Mouse (Mus musculus) Muller cell, postnatal 12 days (primary cell): ENCODE measurements around the gene Hpse2.

Source experiments
- DNase-seq: peaks from one replicate; pipeline ENCODE4 v3.0.0-alpha.2; 2015; ENCODE audit errors: inconsistent ontology term

The Hpse2 gene

DNA sequence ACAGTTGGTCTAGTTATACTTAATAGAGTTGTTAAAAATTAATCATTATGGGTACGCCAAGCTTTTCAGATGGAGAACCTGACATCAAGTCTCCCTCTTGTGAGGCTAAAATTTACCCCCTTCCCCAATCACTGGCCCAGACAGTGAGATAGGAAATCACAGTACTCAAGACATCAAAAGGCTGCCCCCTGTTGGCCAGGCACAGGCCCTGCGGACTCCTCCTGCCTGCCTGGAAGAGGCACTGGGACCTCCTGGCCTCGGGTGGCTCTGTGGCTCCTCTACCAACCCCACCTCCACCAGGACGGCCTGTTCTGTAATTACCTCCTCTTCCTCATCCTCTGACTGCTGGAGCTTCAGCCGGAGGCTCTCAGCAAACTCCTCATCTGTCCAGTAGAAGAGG is 610.4 kb downstream of the Hpse2 start:
- no peak for DNase-seq

DNA sequence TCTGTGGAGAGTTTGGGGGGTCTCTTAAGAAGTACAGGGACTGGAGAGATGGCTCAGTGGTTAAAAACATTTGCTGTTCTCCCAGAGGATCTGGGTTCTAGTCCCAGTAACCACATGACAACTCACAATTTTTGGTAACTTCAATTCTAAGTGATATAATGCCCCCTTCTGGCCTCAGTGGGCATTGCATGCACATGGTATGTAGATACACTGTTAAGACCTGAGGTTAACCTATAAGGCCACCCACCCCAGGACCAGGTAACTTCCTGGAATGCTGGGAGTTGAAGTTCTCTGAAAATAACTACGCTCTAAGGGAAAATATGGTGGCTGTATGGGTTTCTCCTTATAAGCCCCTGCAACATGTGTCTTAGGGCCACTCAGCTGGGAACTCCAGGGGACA is 611.3 kb downstream of the Hpse2 start:
- no peak for DNase-seq

DNA sequence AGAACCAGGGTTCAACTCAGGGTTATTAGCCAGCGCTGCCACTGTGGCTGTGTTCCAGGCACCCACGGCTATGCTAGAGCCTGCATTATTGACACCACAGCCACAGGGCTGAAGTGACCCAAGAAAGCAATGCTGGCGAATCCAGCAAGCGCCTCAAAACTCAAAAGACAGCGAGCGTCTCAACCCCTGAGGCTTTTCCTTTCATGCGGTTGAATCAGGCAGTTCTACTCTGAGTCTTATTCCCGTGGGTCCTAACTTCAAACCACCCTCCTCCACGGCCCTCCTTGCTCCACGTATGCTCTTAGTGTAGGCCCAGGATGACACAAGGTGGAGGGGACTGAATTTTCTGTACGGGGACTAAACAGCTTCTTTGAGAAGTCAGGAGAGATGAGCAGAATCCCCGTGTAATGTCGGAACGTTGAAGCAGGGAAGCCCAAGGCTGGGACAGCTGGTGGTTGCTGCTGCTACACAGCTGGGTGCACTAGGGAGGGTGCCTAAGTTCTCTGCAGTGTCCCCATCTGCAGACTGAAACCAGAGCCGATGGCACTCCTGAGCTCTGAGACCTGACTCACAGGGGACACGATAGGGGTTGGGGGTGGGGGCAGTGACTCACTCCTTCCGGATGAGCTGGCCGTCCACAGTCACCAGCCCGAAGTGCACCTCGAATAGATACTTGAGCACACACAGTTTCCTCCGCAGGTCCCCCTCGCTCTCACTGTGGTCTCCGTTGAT is 617.8 kb downstream of the Hpse2 start:
- DNase-seq: peak; percentile 43

DNA sequence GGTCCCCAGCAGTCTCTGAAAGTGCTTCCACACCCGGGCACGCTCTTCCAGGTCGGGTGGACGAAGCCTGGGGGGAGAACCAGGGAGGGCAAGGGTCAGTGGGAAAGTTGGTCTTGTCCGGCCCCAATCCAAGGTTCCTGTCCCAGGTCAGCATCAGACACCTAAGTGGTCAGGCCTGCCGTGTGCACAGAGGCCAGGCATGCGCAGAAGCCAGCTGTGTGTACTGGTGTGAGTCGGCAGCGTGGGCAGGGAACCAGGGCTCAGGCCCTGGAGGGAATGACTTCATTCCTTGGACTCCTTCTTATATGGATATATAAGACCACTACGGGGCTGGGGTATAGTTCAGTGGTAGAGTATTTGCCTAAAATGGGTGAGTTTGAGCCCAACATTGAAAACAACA is 618.5 kb downstream of the Hpse2 start:
- DNase-seq: no peak

DNA sequence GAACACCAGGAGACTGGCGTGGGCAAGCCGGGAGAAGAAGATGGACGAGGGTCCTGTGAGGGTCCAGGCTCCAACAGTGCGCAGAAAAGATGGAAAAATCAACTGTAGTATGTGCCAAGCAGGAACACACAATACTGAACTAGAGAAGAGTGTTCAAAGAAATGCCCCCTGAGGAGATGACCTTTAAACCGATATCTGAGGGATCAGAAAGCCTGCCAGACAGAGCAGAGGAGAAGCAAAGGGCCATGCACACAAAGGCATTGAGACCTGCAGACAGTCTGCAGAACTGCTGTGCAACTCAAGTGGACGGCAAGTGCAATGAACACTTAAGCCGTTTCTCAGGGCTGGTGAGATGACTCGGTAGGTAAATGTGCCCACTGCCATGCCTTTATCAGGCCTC is 620.8 kb downstream of the Hpse2 start:
- DNase-seq: no peak

DNA sequence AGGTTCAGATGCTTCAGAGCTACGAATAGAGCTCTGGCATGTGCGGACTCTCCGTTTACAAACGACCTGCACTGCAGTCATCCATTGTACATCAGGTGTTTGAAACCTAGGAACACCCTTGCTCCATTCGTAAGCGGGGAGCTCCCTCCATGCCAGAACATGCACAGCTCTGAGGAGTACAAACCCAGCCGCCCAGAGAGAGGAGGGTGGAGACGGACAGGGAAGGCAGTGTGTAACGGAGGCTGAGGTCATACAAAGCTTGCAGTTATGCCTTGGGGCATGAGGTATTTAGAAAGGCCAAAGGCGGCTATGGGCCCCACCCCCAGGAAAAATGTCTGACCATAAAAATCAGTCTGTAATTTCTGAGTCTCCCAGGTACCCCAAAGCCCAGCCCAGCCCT is 623.8 kb downstream of the Hpse2 start:
- DNase-seq: no peak

DNA sequence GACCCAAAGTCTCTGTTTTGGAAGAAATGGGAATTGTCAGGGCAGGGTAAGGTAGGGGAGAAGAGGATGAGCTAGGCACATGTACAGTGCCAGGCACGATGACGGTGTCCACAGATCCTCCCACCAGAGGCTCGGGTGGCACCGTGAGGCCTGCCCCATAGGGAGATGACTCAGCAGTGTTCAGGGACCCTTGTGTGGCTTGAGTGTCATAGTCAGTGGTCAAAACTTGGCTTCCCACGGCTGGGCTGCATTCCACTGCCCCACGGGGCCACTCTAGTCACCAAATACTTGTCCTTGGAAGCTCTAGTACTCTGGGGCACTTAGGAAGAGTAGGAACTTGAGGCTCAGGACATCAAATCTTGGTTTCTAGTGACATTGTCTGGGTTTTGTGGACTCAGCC is 631.5 kb downstream of the Hpse2 start:
- DNase-seq: peak; percentile 56

DNA sequence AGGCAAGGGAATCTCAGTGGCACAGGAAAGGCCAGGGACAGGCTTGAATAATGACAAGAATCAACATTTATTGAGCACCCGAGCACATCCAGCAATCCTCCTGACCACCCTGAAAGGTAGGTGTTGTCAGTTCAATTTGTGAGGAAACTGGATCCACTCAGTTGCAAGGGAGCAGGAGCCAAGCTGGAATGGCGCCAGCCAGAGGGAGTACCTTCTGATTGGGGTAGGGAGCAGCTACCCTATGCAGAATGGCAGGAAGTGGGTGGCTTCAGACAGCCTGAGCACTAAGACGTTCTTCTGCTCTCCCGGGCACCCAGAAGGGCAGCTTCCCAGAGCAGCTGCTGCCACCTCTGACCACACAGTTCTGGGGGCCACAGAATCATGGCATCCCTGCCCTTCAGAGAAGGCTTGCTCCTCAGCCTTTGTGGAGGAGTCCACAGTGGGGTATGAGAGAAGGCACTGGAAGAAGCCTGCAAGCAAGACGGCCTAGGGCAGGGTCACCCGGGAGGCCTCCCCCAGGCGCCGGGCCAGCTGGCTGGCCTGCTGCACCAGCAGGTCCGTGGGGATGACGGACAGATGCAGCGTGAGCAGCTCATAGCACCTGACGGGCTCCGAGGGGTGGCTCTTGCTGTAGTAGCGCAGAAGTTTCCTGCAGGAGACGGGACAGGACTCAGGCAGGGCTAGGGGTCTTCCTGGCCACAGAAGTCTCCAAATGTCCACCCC is 632.8 kb downstream of the Hpse2 start:
- no peak for DNase-seq

DNA sequence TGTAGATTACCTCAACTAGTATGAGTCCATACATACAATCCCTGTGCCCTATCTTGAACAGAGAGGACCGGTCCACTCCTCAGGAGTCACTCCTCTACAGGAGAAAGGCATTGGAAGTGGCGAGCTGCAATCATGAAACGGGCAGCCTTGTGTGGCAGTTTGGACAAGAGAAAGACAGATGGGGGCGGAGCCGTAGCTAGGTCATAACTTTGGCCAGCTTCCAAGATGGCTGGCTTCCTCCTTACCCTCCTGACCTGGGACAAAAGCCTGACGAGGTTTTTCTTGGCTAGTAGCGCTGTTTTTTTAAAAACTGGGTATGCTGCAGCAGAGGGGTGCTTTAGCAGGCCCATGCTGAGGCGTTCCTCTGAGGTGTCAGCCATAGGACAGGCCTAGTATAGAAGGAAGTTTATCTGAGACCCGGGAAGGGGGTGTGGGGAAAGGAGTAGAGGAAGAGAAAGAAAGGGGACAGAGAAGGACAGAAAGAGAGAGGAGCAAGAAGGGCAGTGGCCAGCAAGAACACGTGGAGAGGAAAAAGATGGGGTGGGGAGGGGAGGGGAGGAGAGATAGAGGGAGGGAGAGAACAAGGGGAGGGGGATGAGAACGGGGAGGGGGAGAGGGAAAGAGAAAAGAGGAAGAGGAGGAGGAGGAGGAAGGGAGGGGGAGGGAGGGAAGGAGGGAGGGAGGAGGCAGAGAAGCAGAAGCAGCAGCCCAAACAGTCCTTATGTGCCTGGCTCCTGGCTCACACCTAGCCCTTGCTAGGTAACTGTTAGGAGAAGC is 634.8 kb downstream of the Hpse2 start:
- DNase-seq: peak; percentile 87

DNA sequence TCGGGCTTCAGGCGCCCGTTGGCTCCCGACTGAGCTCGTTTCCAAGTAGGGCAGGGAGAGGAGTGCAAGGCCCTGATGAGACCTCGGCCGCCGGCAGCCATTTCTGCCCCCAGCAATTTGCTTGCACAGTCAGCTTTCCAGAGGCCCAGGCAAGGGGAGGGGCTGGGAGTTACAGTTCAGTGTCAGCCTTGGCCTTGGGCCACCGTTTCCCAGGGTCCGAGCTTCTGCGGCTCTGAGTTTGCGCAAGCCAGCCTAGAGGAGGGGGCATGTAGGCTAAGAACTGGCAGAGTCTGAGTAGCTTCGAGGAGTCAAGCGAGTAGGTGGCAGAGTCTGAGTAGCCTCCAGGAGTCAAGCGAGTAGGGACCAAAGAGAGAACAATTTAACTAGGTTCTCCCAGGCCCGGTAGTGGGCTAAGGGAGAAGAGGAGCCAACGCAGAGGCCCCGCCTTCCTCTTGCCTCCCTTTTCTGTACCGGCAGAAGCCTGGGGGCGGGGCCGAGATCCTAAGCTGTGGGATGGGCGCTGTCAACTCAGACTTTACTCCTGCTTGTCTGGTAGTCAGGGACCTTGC is 635.7 kb downstream of the Hpse2 start, which contains the start of gene Pyroxd2:
TSS of gene Pyroxd2 (minus strand) at position 413 of the 569 bp plus-strand sequence.
- peak; percentile 86 for DNase-seq

DNA sequence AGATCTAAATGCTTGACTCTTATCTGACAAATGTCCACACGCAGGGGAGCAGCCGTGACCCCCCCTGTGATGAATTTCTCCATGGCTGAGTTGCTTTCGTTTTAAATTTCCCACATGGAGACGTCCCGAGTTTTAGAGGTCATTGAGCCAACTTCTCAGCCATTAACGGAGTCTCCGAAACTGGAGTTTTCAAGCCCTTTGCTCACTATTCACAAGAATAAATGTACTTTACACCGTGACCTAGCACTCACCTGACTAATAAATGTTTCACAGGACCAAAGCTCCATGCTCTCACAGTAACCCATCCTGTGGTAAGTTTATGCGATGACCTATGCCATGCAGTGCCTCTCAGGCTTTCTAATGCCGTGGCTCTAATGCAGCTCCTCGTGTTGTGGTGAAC is 638.0 kb downstream of the Hpse2 start:
- DNase-seq: no peak

DNA sequence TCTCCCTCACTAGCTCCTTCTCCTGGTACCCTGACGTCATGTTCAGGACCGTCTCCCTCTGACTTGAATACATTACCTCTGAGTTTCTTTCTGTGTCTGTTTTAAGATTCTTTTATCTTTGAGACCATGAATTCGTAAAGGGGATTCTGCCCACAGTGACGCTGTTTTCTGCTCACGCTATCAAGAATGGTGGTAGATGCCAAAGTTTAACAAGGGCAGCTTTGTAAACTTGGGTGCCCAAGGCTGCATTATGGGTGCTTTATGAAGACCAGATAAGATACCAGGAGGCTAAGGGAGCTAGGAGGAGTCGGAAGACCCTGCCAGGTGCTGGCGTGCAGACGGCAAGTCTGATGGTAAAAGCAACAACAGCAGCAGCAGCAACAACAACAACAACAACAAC is 641.5 kb downstream of the Hpse2 start:
- no peak for DNase-seq

DNA sequence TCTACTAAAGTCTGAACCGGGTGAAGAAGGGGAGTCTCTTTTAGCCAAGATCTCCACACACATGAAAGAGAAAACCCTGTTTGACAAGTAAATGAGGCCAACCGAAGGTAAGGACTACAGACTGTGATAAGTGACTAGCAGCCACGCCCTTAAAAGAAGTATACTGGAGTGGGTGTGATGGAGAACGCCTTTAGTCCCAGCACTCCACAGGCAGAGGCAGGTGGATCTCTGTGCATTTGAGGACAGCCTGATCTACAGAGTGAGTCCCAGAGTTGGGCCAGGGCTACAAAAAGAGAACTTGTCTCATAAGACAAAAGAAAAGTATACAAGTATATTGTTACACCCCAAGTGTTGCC is 642.3 kb downstream of the Hpse2 start:
- no peak for DNase-seq

DNA sequence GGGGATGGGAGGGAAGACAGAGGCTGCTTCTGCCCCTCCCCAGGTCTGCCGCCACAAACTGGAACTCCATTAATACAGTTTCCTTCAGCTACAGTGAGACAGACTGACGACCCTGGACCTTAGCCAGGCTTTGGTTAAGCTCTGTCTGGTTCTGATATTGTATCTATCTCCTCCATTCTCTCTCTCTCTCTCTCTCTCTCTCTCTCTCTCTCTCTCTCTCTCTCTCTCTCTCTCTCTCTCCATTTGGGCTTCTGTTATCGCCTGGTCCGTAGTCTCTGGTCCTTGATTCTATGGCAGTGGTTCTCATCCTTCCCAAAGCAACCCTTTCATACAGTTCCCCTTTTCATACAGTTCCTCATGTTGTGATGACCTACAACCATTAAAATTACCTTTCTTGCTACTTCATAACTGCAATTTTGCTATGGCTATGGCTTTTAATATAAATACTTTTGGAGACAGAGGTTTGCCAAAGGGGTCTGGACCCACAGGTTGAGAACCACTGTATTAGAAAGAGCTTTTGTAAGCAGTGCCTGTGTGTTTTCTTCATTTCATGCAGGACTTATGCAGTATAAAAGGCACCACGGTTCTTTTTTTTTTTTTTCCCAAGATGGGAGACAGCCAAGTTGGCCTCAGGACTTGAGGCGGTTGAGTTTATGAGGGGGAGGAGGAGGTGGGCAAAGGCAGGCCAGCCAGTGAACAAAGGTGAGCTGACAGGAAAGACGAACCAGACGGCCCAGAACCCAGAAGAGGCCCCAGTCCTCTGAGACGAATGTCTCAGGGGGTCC is 642.9 kb downstream of the Hpse2 start:
- no peak for DNase-seq

DNA sequence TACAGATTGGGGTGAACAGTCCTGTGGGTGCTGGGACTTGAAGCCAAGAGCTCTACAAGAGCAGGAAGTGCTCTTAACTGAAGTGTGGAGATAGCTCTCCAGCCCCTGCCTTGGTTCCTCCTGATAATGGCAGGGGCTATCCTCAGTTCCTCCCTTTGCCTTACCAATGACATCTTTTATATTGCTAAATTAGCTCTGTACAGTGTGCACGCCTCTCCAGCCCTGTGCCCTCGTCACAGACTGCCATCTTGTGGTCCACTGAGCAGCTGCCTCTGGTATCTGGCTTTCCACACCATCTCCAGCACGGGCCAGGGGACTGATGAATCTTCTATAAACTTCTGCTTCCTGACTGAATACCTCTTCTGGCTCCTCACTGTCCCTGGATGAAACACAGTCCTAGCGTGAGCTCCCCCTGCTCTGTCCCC is 644.0 kb downstream of the Hpse2 start:
- peak; percentile 58 for DNase-seq

DNA sequence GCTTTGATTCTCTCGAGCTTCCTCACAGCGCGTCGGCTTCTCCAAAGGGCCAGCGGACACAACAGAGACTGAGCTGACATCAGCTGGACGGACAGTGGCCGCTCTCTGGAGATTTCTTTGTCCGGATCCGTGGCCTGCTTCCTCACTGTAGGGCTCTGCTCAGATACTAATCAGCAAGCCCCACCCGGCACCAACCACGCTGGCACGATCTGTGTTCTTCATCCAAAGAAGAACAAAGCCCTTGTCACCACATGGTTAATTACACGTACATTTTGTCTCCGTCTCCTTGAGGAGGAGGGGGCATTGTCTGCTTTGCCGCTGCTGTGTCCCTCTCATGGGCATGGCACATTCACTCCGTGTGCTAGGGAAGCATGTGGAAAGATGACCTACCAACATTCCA is 644.9 kb downstream of the Hpse2 start:
- DNase-seq: peak; percentile 72

DNA sequence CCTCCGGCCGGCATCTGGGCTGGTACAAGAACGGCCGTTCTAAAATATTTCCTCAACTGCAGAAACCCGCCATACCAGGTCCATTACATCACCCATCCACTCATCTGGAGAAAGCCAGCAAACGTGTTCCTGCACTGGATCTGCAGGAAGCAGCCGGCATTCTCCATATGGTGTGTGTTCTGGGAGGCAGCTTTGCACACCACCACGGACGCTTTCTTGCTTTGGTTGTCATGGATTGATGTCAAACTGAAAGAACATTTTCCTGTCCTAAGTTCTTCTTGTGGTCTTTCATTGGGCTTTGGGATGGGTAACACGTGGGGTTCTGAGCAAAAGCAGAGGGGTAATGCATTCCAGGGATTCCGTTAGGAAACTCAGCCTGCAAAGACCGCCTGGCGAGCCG is 646.3 kb downstream of the Hpse2 start:
- no peak for DNase-seq

DNA sequence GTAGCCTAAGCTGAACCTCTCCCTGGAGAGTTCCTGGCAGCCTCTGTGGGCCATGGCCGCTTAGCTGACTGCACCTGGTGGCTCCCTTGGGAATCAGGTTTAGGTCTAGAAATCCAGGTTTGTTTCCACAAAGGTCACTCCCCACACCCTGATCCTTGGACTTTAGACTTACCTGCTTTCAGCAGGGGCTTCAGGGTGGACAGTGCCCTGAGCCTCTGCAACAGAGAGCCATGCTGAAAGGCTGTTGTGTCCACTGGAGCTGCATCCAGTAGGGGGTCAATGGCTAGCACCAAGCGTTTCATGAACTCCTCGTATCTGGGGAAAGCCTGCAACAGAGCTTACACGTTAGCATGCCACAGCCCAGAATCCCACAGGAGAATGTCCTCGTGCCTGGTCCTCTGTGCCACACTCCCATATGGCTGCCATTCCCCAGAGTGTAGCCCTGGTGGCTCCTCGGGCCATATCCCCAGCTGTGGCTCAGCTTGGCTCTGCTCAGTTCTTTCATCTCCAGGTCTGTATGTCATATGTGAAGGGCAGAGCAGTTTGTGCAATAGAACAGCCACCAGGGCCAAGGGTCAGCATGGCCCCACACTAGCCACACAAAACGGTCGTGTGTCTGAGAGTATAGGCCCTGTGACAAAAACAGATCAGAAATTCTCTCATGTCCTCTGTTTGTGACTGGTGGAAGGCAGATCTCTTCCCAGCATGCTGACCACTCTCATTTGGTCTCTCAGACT is 647.8 kb downstream of the Hpse2 start:
- no peak for DNase-seq

DNA sequence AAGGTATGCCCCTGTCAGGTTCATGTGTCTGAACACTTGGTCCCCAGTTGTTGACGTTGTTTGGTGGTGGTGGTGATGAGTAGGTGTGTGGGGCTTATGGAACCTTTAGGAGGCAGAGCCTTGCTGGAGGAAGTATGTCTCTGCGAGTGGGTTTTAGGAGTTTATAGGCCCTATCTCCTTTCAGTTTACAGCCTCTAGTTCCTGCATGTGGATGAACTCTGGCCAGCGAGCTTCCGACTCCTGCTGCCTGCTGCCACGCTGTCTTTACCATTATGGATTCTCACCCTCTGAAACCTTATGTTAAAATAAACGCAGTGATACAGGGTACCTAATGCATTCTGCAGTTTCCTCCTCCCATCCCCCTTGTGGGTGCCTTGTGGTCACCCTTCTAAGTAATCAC is 648.4 kb downstream of the Hpse2 start:
- DNase-seq: no peak

DNA sequence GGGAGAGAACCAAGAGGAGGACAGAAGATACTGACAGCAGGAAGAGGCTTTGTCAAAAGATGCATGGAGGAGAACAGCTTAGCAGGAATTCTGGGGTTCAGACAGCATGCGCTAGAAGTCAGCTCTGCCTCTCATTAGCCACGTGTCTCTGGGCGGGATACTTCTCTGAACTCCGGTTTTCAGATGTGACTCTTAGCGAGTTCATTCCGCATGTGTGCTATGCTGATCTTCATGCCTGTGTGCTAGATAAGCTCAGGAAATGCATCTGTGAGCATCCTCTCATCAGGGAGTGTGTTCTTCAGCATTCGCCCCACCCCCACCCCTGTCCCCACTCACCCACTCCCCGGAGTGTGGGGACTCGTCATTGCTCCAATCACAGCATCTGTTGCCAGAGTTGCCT is 650.4 kb downstream of the Hpse2 start:
- no peak for DNase-seq
